Mouse (Mus musculus): ENCODE measurements around the gene Ttc27.

GRCm38 (mm10) chr17:74889535-74890117, 172.1 kb downstream of the Ttc27 start:
- TF ChIP-seq POLR2A (IDR thresholded peaks at IDR 0.05; ENCODE audit: extremely low read depth, insufficient read depth, low read length) (no peak), CTCF (IDR thresholded peaks at IDR 0.05; ENCODE audit: extremely low read depth, insufficient read depth, low read length) (no peak)
